Mouse (Mus musculus): ENCODE results near the gene Tbc1d10c.

GRCm38 (mm10) chr19:4204889-4205288 is 13.8 kb upstream of the Tbc1d10c start:
- TF ChIP-seq POLR2A (IDR thresholded peaks at IDR 0.05; ENCODE audit: low read depth, low read length): no peak
- no peak for TF ChIP-seq CTCF (IDR thresholded peaks at IDR 0.05; ENCODE audit: extremely low read depth, insufficient read length, insufficient replicate concordance, low read depth, low read length)
